Mouse (Mus musculus) ES-E14 (cell line): ENCODE data around the gene Cage1.

Experiments used
- CHD2 ChIP-seq: IDR thresholded peaks from 2 replicates; pipeline ENCODE4 v1.6.1; 2014; ENCODE audit warnings: mild to moderate bottlenecking, low read depth, low read length, inconsistent platforms
- HCFC1 ChIP-seq: IDR thresholded peaks from 2 replicates; pipeline ENCODE4 v1.6.1; 2012; ENCODE audit warnings: low read length, inconsistent platforms, borderline replicate concordance; ENCODE audit not compliant: insufficient read depth
- MAFK ChIP-seq: IDR thresholded peaks from 2 replicates; pipeline ENCODE4 v1.6.1; 2014; ENCODE audit warnings: mild to moderate bottlenecking, low read depth, low read length, inconsistent platforms; ENCODE audit not compliant: insufficient read depth
- ZC3H11A ChIP-seq: IDR thresholded peaks from 2 replicates; pipeline ENCODE4 v1.6.1; 2012; ENCODE audit warnings: low read depth, mild to moderate bottlenecking, inconsistent platforms, low read length, borderline replicate concordance
- ZNF384 ChIP-seq: IDR thresholded peaks from 2 replicates; pipeline ENCODE4 v1.6.1; 2012; ENCODE audit warnings: low read depth, low read length, inconsistent platforms

- no peak for TF ChIP-seq ZNF384
- TF ChIP-seq HCFC1, result no peak
- TF ChIP-seq ZC3H11A, result no peak
- TF ChIP-seq MAFK, result no peak
- no peak for TF ChIP-seq CHD2
These were observed 62.8 kb downstream of the Cage1 start for GRCm38 (mm10) chr13:37974036-37974435.
